Mouse (Mus musculus): ENCODE measurements at regions not wholly inside any gene's neighbourhood (a gene's known extent, or its start where the extent isn't known, plus 50 kb on each side); places are given as distances from the start of the nearest gene placed in this dataset.
A peak's percentile ranks its signal among the peaks of the same experiment; 100 is the strongest.
"Not testable (repeated sequence)": the region's sequence is repeated elsewhere in the genome, so short reads cannot be mapped to it uniquely, and the experiment has no call there.

DNA sequence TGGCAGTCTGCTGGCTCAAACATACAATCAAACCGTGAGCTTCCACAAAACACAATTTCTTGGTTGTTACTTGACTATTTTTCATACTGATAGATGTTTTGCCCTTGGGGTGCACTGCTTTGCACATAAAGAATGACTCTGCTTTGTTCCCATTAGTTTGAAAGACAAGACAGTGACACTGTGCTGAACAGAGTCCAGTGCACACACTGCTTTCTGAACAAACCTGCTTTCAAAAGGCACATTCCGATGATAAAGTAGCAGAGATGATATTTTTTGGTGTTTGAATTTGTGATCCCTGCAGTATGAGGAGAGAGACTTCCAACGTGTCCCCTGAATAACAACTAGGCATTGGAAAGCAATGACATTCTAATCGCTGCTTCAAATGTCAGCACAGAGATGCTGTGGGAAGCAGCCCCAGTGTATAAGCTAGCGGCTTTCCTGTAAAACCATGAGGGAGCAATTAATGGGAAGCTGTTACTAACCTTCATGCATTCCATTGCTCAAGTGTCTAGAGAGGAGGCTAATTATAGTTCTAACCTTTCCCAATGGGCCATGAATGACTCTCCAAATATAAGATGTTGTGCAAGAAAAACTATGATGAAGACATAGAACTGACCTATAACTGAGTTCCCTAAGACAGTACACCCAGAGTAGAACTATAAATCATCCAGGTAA, 673.5 kb upstream of the Map3k7 start:
- Histone ChIP-seq H3K27ac (0 out of 2 replicates have a peak overlapping the region, but pooled peaks have one; percentile 30), H3K4me3 (no peak overlapping the region), H3K9me3 (no peaks in the 10 kb centered on the region), H3K4me2 (0 out of 2 replicates have a peak overlapping the region, but pooled peaks have one; percentile 6), H3K4me1 (replicated peaks) (peaks cover 7% of the 10 kb centered on the region), H3K27me3 (no peaks in the 10 kb centered on the region), H3K36me3 (no peaks in the 10 kb centered on the region), H3K9ac (no peak overlapping the region)
- peak; percentile 66 for ATAC-seq (ENCODE audit: low FRiP score)
- WGBS = 26% methylated on average over 5 of the region's 5 CpGs

DNA sequence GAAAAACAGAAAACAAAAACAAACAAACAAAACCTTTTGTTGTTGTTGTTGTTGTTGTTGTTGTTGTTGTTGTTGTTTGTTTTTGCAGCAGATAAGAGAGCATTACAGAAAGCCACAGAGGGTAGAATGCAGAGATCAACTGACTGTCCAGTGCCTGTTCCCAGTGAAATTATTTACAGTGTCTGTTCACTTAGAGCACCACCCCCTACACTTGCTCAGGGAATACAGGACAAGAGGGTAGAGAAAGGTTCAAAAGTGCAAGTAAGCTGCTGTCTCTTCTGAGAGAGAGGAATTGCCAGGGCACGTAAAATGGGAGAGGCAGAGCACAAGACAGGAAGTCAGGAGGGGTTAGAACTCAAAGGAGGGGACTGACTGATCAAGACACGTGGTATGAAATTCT, 670.1 kb upstream of the Map3k7 start:
- no peak for ATAC-seq (ENCODE audit: low FRiP score)
- Histone ChIP-seq H3K4me1 (replicated peaks) (peaks cover 7% of the 10 kb centered on the region), H3K27ac (no peak overlapping the region), H3K9ac (no peak overlapping the region), H3K4me3 (no peak overlapping the region), H3K27me3 (no peaks in the 10 kb centered on the region), H3K9me3 (no peaks in the 10 kb centered on the region), H3K4me2 (no peak overlapping the region), H3K36me3 (no peaks in the 10 kb centered on the region)
- 66% methylated on average over 2 of the region's 2 CpGs for WGBS

DNA sequence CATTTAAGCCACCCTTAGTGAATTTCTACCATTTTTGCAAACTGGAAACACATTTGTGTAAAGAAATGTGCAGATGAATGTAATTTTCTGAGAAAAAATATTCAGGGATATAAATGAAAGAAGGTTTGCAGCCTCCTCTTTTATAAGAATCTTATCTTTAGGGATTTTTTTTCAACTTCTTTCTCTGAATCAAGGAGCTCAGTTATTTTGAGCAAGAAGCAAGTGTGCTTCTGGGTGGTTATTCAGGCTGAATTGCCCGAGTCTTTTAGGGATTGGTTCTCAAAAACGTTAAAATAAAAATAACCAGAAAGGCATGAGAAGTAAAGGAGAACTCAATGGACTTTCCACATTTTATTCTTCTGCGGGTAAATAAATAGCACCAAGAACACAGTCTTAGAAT, 666.0 kb upstream of the Map3k7 start:
- Histone ChIP-seq H3K4me1 (replicated peaks) (no peaks in the 10 kb centered on the region), H3K27ac (no peak overlapping the region), H3K4me2 (no peak overlapping the region), H3K4me3 (no peak overlapping the region), H3K27me3 (no peaks in the 10 kb centered on the region), H3K9ac (no peak overlapping the region), H3K9me3 (no peaks in the 10 kb centered on the region), H3K36me3 (no peaks in the 10 kb centered on the region)
- ATAC-seq (ENCODE audit: low FRiP score) = no peak
- WGBS = 92% methylated on average over 3 of the region's 3 CpGs

DNA sequence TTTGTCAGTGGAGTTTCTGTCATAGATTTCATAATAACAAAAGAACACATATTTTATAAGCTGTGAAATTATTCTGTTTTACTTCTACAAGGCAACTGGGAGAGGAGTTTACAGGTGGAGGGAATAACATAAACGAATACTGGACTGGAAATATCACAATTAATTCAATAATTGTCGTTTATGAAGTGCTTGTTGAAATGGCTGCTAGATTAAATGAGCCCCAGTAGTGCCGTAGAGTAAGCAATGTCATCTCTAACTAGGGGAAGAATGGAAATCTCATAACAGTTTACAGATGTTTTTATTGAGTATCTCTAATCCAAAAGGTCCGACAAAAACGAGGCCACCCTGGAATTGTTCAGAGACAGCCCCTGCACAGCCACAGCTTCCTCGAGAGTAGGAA, 644.6 kb upstream of the Map3k7 start:
- no peak overlapping the region for H3K4me3 ChIP-seq
- no peaks in the 10 kb centered on the region for H3K36me3 ChIP-seq
- H3K27ac ChIP-seq = no peak overlapping the region
- no peaks in the 10 kb centered on the region for H3K27me3 ChIP-seq
- H3K4me1 ChIP-seq (replicated peaks) = no peaks in the 10 kb centered on the region
- H3K9me3 ChIP-seq = no peaks in the 10 kb centered on the region
- WGBS = 78% methylated on average over 6 of the region's 6 CpGs
- H3K9ac ChIP-seq = no peak overlapping the region
- no peak for ATAC-seq (ENCODE audit: low FRiP score)
- no peak overlapping the region for H3K4me2 ChIP-seq

DNA sequence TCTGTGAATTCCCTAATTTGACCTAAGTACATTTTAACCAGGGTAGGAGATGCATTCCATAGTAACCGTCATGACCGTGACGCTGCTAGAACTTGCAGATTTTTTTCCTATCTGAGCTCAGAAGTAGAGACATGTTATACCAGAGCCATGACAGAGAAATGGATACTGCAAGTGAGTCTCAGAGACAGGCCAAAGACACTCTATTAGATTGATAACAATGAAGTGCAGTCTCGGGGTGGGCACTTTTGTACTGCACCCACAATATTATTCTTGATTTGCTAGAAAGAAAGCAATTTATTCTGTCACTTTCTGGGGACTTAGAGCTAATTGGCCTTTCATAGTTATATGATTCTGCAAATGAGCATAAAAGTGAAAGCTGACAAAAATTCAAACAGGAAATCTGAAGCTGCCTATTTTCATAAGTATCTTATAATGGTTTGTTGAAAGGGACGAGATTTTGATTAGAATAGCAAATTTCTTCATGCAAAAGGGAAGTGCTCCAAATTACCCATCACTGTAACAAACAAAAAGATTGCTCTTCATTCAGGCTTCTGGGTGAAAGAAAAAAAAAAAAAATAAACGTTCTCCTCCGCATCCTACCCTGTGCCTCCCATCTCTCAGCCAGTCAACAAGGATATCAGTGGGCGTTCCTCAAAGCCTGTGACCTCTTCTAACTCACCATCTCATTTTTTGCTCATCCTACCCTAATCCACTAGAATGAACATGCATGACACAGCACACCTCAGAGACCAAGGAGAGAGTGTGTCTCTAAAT, 643.0 kb upstream of the Map3k7 start:
- no peaks in the 10 kb centered on the region for H3K36me3 ChIP-seq
- no peak overlapping the region for H3K27ac ChIP-seq
- H3K9me3 ChIP-seq = no peaks in the 10 kb centered on the region
- no peaks in the 10 kb centered on the region for H3K27me3 ChIP-seq
- no peaks in the 10 kb centered on the region for H3K4me1 ChIP-seq (replicated peaks)
- no peak overlapping the region for H3K4me3 ChIP-seq
- ATAC-seq (ENCODE audit: low FRiP score) = no peak
- H3K9ac ChIP-seq = no peak overlapping the region
- 77% methylated on average over 8 of the region's 8 CpGs for WGBS
- H3K4me2 ChIP-seq = no peak overlapping the region

DNA sequence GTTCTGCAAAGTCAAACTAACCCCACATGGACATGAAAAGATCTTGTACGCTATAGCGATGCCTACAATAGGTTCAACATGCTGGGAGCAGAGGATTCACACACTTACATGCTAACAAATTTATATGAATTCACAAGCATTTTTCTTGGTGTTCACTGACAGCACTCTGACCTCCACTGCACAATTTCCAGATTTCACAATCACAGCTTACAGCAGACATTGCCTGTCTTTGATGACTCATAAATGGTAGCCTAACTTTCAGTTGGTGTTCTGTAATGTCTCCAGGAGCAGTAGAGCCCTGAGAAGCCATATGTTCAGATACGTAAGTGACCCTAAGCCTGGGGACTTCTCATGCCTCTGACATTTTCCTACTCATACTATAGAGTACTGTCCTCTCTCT, 640.1 kb upstream of the Map3k7 start:
- no peak for ATAC-seq (ENCODE audit: low FRiP score)
- 94% methylated on average over 3 of the region's 3 CpGs for WGBS

DNA sequence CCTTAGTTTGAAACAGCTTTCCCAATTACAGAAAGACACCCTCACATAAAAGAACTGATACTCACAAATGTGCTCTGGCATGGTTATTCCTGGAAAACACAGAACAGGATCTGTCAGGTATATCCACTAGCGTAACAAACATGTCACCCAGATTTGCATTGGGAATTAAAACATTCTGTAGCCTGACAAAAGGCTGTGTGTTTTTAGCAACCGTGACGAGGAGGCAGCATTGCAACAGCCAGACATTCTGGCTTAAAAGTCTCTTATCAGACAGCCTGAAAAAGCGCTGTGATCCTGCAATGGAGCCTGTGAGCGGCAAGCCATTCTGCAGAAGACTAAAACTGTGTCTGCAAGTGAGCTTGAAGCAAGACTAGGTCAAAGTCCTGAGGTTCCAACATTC, 635.1 kb upstream of the Map3k7 start:
- no peak for ATAC-seq (ENCODE audit: low FRiP score)
- no peak overlapping the region for H3K4me3 ChIP-seq
- 46% methylated on average over 5 of the region's 5 CpGs for WGBS
- H3K4me1 ChIP-seq (replicated peaks) = peaks cover 2% of the 10 kb centered on the region; the same call in 1 of the 2 replicates
- H3K9me3 ChIP-seq = no peaks in the 10 kb centered on the region
- H3K27ac ChIP-seq = peak overlapping the region; percentile 35; the same call in 1 of the 2 replicates
- H3K4me2 ChIP-seq = no peak overlapping the region
- H3K27me3 ChIP-seq = no peaks in the 10 kb centered on the region
- no peak overlapping the region for H3K9ac ChIP-seq
- H3K36me3 ChIP-seq = no peaks in the 10 kb centered on the region

More for the DNA sequence above, 640.1 kb upstream of the Map3k7 start:
- Histone ChIP-seq H3K9ac (no peak overlapping the region), H3K27me3 (no peaks in the 10 kb centered on the region), H3K9me3 (no peaks in the 10 kb centered on the region), H3K27ac (no peak overlapping the region), H3K36me3 (no peaks in the 10 kb centered on the region), H3K4me3 (no peak overlapping the region), H3K4me1 (replicated peaks) (0 out of 2 replicates have a peak, but pooled peaks cover under 1% of the 10 kb centered on the region), H3K4me2 (no peak overlapping the region)

DNA sequence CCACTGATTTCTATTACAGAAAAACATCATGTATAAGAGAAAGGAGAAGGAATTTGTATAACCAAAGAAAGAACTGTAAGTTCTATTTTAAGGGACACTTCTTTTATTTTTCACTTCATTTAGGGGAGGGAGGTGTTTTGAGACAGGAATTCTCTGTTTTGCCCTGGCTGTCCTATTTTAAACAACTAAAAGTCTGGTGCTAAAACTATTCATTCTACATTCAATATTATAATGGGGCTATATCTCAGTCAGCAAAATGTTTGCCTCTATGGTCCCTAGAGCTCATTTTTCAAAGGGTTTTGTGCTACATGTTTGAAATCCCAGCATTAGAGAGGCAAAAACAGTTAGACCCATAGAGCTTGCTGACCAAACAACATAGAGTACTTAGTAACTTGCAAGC, 632.8 kb upstream of the Map3k7 start:
- Histone ChIP-seq H3K4me1 (replicated peaks) (peaks cover 2% of the 10 kb centered on the region; the same call in 1 of the 2 replicates), H3K27ac (no peak overlapping the region), H3K4me2 (no peak overlapping the region), H3K27me3 (no peaks in the 10 kb centered on the region), H3K36me3 (no peaks in the 10 kb centered on the region), H3K9me3 (no peaks in the 10 kb centered on the region), H3K4me3 (no peak overlapping the region), H3K9ac (no peak overlapping the region)
- no peak for ATAC-seq (ENCODE audit: low FRiP score)

DNA sequence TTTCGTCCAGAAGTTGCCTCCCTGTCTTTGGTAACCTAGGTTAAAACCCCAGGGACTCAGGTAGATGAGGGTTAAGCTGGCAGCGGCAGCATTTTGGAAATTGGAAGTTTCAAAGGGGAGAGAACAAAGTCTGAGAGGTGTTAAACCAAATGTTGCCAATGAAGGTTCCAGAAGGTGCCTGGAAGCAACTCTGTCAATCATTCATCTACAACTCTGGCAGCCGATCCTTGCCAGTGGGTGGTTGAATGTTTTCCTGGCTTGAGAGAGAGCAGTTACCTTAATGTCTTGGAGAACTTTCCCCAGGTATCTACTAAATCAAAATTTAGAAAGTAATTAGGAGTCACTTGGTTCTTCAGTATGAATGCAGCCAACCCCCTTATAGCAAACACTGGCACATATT, 628.2 kb upstream of the Map3k7 start:
- no peak for ATAC-seq (ENCODE audit: low FRiP score)
- Histone ChIP-seq H3K4me3 (no peak overlapping the region), H3K4me2 (no peak overlapping the region), H3K36me3 (no peaks in the 10 kb centered on the region), H3K27me3 (no peaks in the 10 kb centered on the region), H3K4me1 (replicated peaks) (peaks cover 11% of the 10 kb centered on the region), H3K27ac (no peak overlapping the region), H3K9me3 (no peaks in the 10 kb centered on the region), H3K9ac (no peak overlapping the region)
- 83% methylated on average over 3 of the region's 3 CpGs for WGBS

DNA sequence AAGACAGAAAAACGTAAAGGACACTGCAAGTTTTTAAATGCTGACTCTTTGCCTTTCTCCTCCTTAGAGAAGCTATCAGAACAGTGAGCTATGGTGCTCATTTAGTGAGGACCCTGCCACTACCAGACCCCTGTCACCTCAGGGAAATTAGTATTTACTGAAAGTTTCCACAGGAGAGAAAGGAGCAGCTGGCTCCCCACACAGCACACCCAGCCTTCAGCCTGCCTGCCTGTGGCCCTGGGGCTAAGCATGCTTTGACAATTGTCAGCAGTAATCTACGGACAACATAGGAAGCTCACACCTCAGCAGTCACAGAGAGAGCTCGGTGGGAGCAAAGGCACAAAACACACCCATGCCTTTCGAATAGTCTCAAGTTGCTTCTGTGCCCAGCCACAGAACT, 625.9 kb upstream of the Map3k7 start:
- no peaks in the 10 kb centered on the region for H3K36me3 ChIP-seq
- peak overlapping the region; percentile 0; the same call in 1 of the 2 replicates for H3K27ac ChIP-seq
- no peaks in the 10 kb centered on the region for H3K27me3 ChIP-seq
- H3K4me3 ChIP-seq = no peak overlapping the region
- H3K4me2 ChIP-seq = no peak overlapping the region
- 50% methylated on average over 4 of the region's 4 CpGs for WGBS
- no peak overlapping the region for H3K9ac ChIP-seq
- H3K4me1 ChIP-seq (replicated peaks) = peaks cover 15% of the 10 kb centered on the region
- ATAC-seq (ENCODE audit: low FRiP score) = peak; percentile 75; the same call in 1 of the 2 replicates
- H3K9me3 ChIP-seq = no peaks in the 10 kb centered on the region

DNA sequence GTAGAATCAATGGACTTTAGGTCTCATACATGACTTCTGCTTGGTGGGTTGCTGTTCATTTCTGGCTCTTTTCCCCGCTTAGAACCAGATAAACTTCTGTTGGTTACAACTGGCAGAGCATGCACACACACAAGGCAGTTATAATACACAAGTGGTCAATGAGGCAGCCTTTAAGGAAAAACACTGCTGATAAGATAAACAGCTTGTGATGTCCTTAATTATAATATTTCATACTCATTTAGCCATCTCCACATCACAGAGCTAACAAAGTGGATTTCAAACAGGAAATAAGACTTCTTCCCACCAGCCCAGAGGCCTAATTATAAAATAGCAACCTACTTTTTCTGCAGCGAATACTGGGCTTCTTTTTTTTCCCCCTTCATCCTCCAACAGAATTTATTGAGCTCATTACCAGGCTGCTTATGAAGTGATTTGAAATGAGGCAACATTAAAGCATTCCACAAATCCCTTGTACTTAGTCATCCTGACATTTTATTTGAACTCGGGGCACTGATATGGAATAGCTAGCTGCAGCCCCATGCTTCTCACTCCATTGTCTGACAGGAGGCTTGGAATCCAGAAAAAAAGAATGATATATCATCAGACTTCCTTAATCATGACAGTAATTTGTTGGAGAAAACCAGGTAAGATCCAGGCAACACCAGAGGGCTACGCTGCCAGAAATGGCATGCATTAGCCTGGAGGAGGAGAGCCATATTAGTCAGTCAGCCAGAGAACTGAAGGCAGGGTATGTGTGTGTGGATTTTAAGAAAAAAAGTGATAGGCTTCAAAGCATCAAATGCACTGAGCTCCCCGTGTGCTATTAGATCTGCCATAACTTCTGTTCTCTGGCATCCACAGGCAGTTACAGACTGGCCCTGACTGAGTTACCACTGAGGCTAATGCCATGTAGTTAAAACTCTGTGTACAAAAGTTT, 620.3 kb upstream of the Map3k7 start:
- Histone ChIP-seq H3K4me2 (no peak overlapping the region), H3K36me3 (no peaks in the 10 kb centered on the region), H3K27ac (0 out of 2 replicates have a peak overlapping the region, but pooled peaks have one; percentile 26), H3K27me3 (no peaks in the 10 kb centered on the region), H3K4me1 (replicated peaks) (peaks cover 15% of the 10 kb centered on the region), H3K4me3 (no peak overlapping the region), H3K9ac (no peak overlapping the region), H3K9me3 (no peaks in the 10 kb centered on the region)
- no peak for ATAC-seq (ENCODE audit: low FRiP score)
- 67% methylated on average over 5 of the region's 5 CpGs for WGBS

DNA sequence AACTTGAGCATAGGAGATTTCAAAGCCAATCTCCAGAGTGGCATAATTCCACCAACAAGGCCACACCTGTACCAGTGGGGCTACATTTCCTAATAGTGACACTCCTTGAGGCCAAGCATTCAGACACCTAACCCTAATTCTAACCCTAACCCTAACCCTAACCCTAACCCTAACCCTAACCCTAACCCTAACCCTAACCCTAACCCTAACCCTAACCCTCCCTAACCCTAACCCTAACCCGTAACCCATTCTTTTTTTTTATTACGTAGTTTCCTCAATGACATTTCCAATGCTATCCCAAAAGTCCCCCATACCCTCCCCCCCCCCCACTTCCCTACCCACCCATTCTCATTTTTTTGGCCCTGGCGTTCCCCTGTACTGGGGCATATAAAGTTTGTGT, 609.9 kb upstream of the Map3k7 start:
- H3K4me3 ChIP-seq; H3K36me3 ChIP-seq; H3K27ac ChIP-seq; H3K4me2 ChIP-seq; H3K9ac ChIP-seq; ATAC-seq (ENCODE audit: low FRiP score); H3K4me1 ChIP-seq (replicated peaks); H3K27me3 ChIP-seq; H3K9me3 ChIP-seq: not testable (repeated sequence)
- 93% methylated on average over 2 of the region's 3 CpGs for WGBS

Data from hindbrain, embryonic 13.5 days (tissue).